Mouse (Mus musculus): ENCODE measurements around the gene 9330159F19Rik.

9330159F19Rik gene

GRCm38 (mm10) chr10:29211453-29211852, at the start of gene 9330159F19Rik:
Gene 9330159F19Rik, plus strand, starts transcription at chr10:29211606.
- in situ Hi-C loops (cut with MboI, MseI), result no loop called here

DNA sequence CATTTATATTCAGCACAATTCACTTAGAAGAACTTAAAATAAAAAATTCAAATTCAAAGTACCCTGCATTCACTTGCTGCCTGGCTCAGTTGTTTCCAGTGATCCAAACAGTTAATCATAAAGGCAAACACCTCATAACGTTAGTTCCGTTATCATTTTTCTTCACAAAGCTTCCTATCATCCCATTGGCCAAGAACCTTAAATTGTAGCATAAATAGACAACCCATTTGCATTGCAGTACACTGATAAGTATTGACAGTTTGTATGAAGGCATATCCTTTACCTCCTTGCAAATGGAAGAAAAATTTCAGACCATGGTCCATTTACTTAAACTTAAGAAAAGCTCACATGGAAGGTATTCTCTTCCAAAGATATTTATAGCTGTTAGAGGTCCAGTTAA, 49.7 kb upstream of the 9330159F19Rik start:
- in situ Hi-C loops (cut with MboI, MseI), result no loop called here

DNA sequence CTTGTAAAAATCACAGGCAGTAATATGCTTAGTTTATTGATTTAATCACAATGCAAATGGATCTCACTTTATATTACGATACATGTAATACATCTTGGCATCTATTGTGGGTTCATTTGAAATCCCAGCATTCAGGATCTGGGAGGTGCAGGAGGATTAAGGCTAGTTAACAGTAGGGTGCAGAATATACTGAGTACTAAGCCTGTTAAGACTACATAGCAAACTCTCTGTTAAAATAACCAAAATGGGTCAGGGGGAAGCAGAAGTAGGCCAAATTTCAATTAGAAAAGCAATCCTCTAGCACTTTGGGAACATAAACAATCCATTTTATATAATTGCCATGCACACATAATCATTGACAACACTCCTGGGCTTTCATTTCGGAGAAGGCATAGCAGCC, 37.6 kb upstream of the 9330159F19Rik start:
- in situ Hi-C loops (cut with MboI, MseI), result no loop called here

- in situ Hi-C loops (cut with MboI, MseI), result no loop called here
Measured at GRCm38 (mm10) chr10:29175656-29176055, 35.8 kb upstream of the 9330159F19Rik start.

DNA sequence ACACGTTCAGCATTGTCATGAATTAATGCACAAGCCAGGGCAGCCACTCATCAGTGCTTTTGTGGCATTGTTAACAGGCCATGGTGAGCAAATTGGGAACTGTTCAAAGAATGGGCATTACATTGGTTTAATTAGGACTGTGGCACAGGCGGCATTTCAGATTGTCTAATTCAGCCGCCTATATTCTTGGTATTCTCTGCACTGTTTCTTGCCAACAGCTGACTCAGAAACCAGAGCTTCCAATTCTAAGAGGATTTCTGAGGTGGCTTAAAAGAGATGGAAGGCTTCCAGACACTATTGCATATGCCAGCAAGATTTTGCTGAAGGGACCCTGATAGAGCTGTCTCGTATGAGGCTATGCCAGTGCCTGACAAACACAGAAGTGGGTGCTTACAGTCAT, 34.5 kb upstream of the 9330159F19Rik start:
- in situ Hi-C loops (cut with MboI, MseI), result no loop called here

- in situ Hi-C loops (cut with MboI, MseI), result no loop called here
Measured at GRCm38 (mm10) chr10:29178003-29178402, 33.4 kb upstream of the 9330159F19Rik start.

GRCm38 (mm10) chr10:29180210-29180609, 31.2 kb upstream of the 9330159F19Rik start:
- in situ Hi-C loops (cut with MboI, MseI), result no loop called here

- in situ Hi-C loops (cut with MboI, MseI), result no loop called here
Measured at GRCm38 (mm10) chr10:29181046-29181445, 30.4 kb upstream of the 9330159F19Rik start.

GRCm38 (mm10) chr10:29193769-29194168, 17.6 kb upstream of the 9330159F19Rik start:
- in situ Hi-C loops (cut with MboI, MseI), result no loop called here

DNA sequence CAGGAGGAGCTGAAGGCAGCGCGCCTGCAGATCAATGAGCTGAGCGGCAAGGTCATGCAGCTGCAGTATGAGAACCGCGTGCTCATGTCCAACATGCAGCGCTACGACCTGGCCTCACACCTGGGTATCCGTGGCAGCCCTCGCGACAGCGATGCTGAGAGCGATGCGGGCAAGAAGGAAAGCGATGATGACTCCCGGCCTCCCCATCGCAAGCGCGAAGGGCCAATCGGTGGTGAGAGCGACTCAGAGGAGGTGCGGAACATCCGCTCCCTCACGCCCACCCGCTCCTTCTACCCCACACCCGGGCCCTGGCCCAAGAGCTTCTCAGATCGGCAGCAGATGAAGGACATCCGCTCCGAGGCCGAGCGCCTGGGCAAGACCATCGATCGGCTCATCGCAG, 14.6 kb upstream of the 9330159F19Rik start:
- in situ Hi-C loops (cut with MboI, MseI), result no loop called here

GRCm38 (mm10) chr10:29198642-29199041, 12.8 kb upstream of the 9330159F19Rik start, which contains the start of gene Gm49353:
Gene Gm49353, plus strand, starts transcription at chr10:29198954.
- in situ Hi-C loops (cut with MboI, MseI), result no loop called here

DNA sequence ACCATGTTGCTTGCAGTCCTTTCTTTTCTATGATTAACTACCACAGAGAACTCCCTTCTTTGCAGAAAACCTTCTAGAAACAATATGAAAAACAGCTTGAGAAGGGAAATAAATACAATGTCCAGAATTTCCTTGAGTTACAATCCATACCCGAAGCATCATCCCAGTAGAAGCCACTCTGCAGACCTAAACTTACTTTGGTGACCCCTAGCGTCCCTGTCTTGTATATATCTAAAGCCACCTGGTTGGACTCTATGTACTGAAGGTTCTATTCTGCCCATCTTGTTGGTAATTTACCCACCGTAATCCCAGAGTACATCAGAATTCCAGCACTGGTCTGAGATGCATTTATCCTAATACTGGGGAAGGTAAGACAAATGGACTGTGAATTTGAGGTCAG, 11.6 kb upstream of the 9330159F19Rik start:
- in situ Hi-C loops (cut with MboI, MseI), result no loop called here

GRCm38 (mm10) chr10:29200609-29201008, 10.8 kb upstream of the 9330159F19Rik start:
- in situ Hi-C loops (cut with MboI, MseI), result no loop called here

DNA sequence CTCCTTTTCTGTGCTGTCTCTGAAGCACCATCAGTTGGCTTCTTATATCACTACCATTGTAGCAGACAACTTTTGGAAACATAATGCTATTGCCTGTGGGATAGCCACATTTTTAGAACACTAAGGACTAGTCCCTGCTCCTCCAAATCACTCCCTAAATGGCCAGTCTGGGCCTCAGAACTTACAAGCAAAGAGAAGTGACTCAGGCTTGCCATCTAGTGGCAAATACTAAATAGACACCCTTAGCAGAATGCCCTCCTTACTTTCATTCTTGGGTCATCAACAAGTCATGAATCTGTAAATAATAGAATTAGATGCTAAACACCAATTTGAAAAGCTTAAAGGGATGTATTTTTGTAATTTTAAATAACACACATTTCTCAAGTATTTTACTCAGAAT, 4.7 kb upstream of the 9330159F19Rik start:
- in situ Hi-C loops (cut with MboI, MseI), result no loop called here

DNA sequence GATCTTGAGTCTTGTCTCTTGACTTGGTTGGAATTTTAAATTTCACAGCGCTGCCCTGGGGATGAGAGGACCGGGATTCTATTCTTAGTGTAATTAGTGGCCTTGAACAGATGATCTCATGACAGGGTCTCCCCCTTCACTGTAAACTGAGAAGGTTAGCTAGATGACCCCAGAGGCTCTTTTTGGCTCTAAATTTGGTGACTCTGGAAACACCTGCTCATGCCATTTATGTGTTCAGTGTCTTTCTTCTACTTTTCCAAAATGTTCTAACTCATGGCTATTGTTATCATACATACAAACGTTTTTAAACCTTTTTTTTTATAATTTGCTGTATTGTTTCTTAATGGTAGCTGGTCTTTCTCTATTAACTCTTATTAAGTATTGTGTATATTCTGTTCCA, 2.7 kb upstream of the 9330159F19Rik start:
- in situ Hi-C loops (cut with MboI, MseI), result no loop called here

DNA sequence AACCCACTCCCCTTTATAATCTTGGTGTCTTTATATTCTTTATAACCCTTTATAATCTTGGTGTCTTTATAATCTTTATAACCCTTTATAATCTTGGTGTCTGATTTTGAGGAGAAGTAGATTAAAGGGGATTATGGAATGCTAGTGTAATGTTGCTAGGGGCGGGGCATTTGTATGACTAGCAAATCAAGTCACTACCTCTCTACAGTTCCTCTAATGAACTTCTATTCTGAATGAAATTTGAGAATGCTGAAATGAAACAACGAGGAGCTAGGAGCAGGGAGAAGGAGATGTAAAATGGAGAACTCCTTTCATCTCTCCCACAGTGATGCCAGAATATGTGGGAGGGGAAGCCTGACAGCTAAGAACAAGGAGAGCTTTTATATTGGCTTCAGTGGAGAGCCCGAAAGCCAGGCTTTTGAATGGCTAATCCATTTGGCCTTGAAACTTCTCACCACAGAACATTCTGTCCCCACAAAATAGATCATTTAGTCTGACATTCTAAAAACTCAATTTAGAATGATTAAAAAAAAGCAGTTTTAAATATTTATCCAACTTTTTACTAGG, 2.2 kb downstream of the 9330159F19Rik start:
- in situ Hi-C loops (cut with MboI, MseI), result no loop called here

DNA sequence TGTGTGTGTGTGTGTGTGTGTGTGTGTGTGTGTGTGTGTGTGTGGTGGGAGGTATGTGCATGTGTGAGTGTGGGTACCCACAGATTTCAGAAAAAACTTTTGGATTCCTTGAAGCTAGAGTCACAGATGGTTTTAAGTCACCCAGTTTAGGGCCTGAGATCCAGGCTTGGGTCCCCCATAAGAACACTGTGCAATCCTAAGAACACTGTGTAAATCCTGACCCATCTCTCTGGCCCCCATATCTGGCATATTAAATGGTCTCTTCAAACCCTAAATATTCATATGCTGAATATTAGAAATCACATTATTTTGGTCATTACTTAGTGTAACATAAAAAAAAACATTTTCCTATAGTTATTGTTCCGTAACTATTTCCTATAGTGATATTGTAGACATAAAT, 5.6 kb downstream of the 9330159F19Rik start:
- in situ Hi-C loops (cut with MboI, MseI), result no loop called here

DNA sequence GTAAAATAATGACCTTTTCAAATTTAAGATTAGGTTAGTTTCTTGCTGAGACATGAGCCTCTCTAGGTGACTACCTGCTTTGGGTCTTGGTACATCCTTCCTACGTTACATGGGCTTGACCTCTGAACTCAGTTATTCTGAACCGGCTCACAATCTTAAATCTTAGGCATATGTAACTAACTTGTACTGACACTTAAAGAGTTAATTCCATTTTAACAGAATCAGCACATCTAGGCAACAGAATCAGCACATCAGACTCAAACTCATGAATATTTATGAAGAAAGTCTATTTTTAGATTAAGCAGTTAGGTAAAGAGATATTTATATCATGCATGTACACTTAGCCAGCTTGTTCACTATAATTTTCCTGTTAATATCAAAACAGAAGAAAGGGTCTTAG, 6.0 kb downstream of the 9330159F19Rik start:
- in situ Hi-C loops (cut with MboI, MseI), result no loop called here

GRCm38 (mm10) chr10:29225329-29225728, 13.9 kb downstream of the 9330159F19Rik start:
- in situ Hi-C loops (cut with MboI, MseI), result no loop called here

DNA sequence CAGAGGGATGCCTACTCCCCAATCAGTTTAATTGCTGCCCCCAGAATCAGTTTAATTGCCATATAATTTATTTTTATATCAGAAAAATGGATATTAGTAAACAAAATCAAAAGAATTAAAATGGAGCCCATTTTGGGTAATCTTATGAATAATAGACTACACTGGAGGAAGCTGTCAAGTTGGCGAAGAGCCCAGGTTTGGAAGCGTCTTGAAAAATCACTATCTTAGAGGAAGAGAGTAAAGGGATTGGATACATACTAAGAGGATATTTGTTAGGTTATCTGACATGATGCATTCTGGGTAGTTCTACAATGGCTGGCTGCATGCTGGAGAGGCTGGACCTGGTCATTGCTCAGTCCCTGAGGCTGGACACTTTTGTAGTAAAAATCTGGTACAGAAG, 19.8 kb downstream of the 9330159F19Rik start:
- in situ Hi-C loops (cut with MboI, MseI), result no loop called here
